Comparison of ENCODE assay signal across 8 mouse cellular contexts in genomic region chr8:117224630-117225029, GRCm38 (mm10). TPM values are rescaled to one million over a fixed set of nuclear protein-coding genes. Genes with fewer than 3 reads are reported as not detected.
DNase-seq lines count a peak whose midpoint lies in the region; ATAC-seq lines count a peak whose summit lies in the region.

No protein-coding gene starts in this region.

- intact Hi-C loops in heart, postnatal 14 days (cut with DNase I), result loop anchor here (1.0 to 10.0 kb wide), 3 partner anchors 154 to 340 kb away; no protein-coding TSS in a partner anchor

- no peaks in the 10 kb centered on the region for H3K36me3 ChIP-seq in forebrain, embryonic 14.5 days (ENCODE audit: control insufficient read depth, insufficient read depth, low read length)
- H3K36me3 ChIP-seq in neural tube, embryonic 15.5 days, result no peaks in the 10 kb centered on the region

- DNase-seq in ES-CJ7 (ENCODE audit: low read depth, low spot score), result peak; percentile 90
- peak; percentile 71 for DNase-seq in cerebellum, adult 11 months
- peak; percentile 92 for DNase-seq in forebrain, embryonic 14.5 days (ENCODE audit: low spot score)
- peak; percentile 84 to 93 for DNase-seq in heart, postnatal 14 days
- DNase-seq in layer of hippocampus, adult 11-12 months (ENCODE audit: low spot score), result peak; percentile 89
- DNase-seq in lung, adult 18-20 months, result peak; percentile 86 to 90
- DNase-seq in testis, postnatal 14 days (ENCODE audit: low spot score), result peak; percentile 74

- ATAC-seq in forebrain, embryonic 14.5 days, result peak; percentile 85
- peak; percentile 66; the same call in 1 of the 2 replicates for ATAC-seq in neural tube, embryonic 15.5 days (ENCODE audit: low FRiP score)

- 0 out of 2 replicates have a peak overlapping the region, but pooled peaks have one; percentile 37 for H3K9ac ChIP-seq in forebrain, embryonic 14.5 days (ENCODE audit: low read length)
- H3K9ac ChIP-seq in neural tube, embryonic 15.5 days (replicated peaks), result no peak overlapping the region

- no peaks in the 10 kb centered on the region for H3K9me3 ChIP-seq in forebrain, embryonic 14.5 days (replicated peaks; ENCODE audit: control insufficient read depth, low read length)
- H3K9me3 ChIP-seq in neural tube, embryonic 15.5 days (replicated peaks), result no peaks in the 10 kb centered on the region

- no peaks in the 10 kb centered on the region for H3K27me3 ChIP-seq in forebrain, embryonic 14.5 days (replicated peaks; ENCODE audit: control insufficient read depth, insufficient read depth, low read length)
- H3K27me3 ChIP-seq in neural tube, embryonic 15.5 days (replicated peaks), result no peaks in the 10 kb centered on the region

- H3K4me1 ChIP-seq in forebrain, embryonic 14.5 days (ENCODE audit: control insufficient read depth, insufficient read depth, low read length), result no peaks in the 10 kb centered on the region
- H3K4me1 ChIP-seq in neural tube, embryonic 15.5 days, result 0 out of 2 replicates have a peak, but pooled peaks cover 5% of the 10 kb centered on the region

- 16% methylated on average over 9 of the region's 9 CpGs for WGBS in forebrain, embryonic 14.5 days
- WGBS in neural tube, embryonic 15.5 days, result 15% methylated on average over 9 of the region's 9 CpGs

- peak overlapping the region; percentile 16; the same call in 1 of the 2 replicates for H3K4me3 ChIP-seq in forebrain, embryonic 14.5 days (ENCODE audit: low read depth, low read length)
- H3K4me3 ChIP-seq in neural tube, embryonic 15.5 days (replicated peaks), result peak overlapping the region; percentile 32

- H3K4me2 ChIP-seq in forebrain, embryonic 14.5 days (ENCODE audit: low read length), result peak overlapping the region; percentile 48
- H3K4me2 ChIP-seq in neural tube, embryonic 15.5 days, result peak overlapping the region; percentile 56

- no peak overlapping the region for H3K27ac ChIP-seq in forebrain, embryonic 14.5 days (ENCODE audit: low read depth, low read length)
- no peak overlapping the region for H3K27ac ChIP-seq in neural tube, embryonic 15.5 days (replicated peaks)

RNA-seq across cellular contexts. Expression of gene Cmip, which starts 32.2 kb away (rescaled TPM):
- polyA plus RNA-seq in forebrain, embryonic 14.5 days (2014; fragmentation: Nextera tagmentation; extraction: Ambion mirVana), result 57.4 and 69.6 TPM in 2 replicates
- 10 to 100 TPM; 29.5 to 30.9 TPM for total RNA-seq in heart, postnatal 14 days (2021)
- 135 and 193 TPM in 2 replicates for polyA plus RNA-seq in neural tube, embryonic 15.5 days (2015; fragmentation: Nextera tagmentation; extraction: Ambion mirVana)
